Mouse (Mus musculus) adrenal gland, adult 2 months (tissue): Measurements from ENCODE around the gene Otud7b. TPM values are rescaled to one million over a fixed set of nuclear protein-coding genes. Genes with fewer than 3 reads are reported as not detected.
"Not testable (repeated sequence)": the region's sequence is repeated elsewhere in the genome, so short reads cannot be mapped to it uniquely, and the experiment has no call there.

ENCODE experiments used
- DNase-seq: peaks from one replicate; pipeline ENCODE4 v3.0.0; 2021
- polyA plus RNA-seq: library from polyadenylated mRNA; depleted of rRNA; stranded (reverse); fragments of >200 nt; gene quantifications from 2 replicates; pipeline ENCODE4 v1.2.3, GENCODE M21; 2012; rRNA removed
- total RNA-seq, 2 experiments: library from RNA; stranded (reverse); gene quantifications; 2 replicates each; pipeline ENCODE4 v1.2.3; 2021

The Otud7b gene
- total and polyA plus RNA-seq, 3 experiments, result 19.7 to 38.2 (median 25.0) TPM

DNA sequence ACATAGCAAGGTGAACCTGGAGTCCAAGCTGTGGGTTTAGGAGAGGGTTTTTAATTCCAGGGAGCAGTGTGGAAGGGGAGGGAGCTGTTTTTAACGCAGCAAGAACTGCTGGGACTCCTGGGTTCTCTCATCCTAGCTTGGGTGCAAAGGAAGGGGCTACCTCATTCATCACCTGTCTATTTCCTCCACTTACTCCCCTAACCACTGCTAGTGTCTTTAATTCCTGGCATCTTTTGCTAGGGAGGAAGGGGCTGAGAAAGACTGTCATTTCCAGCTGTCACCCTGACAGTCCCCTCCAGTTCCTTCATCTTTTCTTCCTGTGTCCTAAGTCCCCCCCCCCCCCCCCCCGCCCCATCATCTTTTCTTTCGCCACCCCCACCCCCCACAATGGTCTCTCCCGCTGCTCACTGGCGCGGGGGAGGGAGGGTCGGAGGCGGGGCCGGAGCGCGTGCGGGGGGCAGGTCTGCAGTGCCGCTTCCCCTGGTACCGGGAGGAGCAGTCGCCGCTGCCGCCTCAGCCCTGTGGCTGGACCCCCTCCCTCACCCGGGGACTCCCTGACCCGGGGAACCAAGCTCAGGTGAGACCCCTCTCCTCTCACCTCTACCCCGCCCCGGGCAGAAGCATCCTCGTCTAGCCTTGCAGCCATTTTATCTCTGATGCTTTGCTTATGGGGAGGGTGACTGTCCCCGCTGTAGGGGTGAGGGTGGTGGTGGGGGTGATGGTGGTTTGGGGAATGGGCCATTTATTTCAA, 76.6 kb downstream of the Otud7b start, which contains the start of gene Sv2a:
TSS of gene Sv2a (plus strand) at position 425 of the 751 bp plus-strand sequence.
- DNase-seq, result peak; percentile 47

- no peak for DNase-seq
Observed at GRCm38 (mm10) chr3:96181510-96182381, 77.4 kb downstream of the Otud7b start.

DNA sequence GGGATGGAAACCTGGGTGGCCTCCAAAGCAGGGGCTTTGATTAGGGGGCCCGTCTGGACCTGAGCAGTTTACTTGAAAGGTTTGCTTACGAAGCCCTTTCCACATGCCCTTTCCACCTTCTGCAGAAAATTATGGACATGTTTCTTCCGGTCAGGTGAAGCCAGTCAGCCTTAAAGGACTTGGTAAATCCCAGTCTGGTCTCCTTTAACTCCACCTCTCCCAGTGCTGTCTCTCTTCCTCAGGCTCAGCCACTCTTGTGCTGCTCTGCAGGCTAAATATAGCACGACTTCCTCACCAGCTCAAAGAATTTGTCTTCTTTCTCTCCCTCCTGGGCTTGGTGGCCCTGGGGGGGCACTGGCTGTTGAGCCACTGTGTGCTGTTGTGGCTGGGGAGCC, 78.1 kb downstream of the Otud7b start:
- no peak for DNase-seq

DNA sequence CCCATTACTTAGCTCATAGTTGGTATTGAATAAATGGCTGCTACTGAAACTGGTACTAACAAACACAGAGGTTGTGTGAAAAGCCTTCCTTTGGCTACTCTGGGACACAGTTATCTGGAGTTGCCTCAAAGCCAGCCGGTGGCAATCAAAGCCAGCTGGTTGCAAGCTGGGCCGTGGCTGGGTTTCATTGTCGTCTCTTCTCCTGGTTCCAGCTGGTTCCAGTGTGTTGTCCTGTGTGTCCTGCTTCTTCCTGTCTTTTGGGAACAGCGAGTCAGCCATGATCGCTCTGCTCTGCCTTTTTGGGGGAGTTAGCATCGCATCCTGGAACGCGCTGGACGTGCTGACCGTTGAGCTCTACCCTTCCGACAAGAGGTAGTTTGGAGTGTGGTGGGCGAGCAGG, 88.7 kb downstream of the Otud7b start:
- no peak for DNase-seq

- no peak for DNase-seq
Observed at GRCm38 (mm10) chr3:96194966-96195365, 90.6 kb downstream of the Otud7b start.

GRCm38 (mm10) chr3:96195616-96196313, 91.4 kb downstream of the Otud7b start:
- no peak for DNase-seq

DNA sequence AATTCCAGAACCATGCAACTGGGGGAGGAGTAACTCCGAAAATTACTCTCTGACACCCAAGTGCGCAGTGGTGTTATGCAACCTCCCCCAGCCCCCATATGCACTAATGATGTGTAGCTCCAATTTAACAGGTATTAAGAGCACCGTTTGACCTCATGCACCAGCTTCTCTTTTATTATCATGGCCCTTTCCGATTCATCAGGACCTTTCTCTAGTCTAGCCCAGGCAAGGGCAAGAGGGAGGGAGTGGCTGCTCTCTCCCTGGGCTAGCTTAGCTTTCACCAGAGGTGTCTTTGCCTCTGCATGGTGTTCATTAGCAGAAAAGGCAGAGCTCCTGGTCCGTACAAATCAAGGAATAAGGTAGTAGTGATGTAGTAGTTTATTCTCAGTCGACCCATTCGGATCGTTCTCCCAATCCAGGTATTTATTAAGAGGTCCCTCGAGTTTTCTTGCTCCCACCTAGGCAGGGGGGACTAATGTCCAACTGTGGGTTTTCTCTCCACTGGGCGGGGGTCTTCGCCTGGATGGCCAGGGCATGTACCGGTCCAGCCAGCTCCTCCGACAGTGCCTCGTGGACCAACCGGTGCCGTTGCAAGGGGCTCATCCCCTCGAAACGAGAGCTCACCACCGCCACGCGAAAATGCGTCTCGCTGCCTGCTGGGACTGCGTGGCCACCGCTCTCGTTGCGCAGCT, 92.3 kb downstream of the Otud7b start:
- no peak for DNase-seq

DNA sequence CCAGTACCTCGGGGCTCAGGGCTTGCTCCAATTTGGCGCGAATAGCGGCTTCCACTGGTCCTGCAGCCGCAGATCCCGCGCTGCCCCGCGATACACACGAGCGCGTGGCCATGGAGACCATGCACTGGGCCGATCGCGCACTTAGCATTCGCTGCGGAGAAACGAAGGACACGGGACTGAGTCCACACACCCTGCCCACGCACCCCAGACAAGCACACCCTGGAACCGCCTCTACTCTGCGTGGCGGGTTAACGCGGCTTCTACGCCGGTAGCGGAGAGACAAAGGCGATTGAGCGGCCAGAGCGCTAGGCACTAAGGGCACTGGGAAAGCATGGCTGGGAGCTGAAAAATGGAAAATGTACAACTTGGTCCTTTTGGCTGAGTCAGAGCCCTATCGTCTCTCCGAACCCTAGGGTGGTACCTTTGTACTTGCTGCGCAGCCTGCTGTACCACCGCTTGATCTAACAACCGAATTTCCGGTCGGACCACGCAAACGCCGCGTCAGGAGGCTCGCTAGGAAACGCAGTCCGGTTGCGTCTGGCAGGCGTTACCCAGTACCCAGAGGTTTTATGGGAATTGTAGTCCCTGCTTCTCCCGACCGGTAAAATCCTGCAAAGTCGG, 92.9 kb downstream of the Otud7b start:
- DNase-seq, result peak; percentile 93

GRCm38 (mm10) chr3:96198181-96198580, 93.9 kb downstream of the Otud7b start:
- DNase-seq, result peak; percentile 11

- DNase-seq, result not testable (repeated sequence)
Observed at GRCm38 (mm10) chr3:96198601-96199251, 94.4 kb downstream of the Otud7b start.

DNA sequence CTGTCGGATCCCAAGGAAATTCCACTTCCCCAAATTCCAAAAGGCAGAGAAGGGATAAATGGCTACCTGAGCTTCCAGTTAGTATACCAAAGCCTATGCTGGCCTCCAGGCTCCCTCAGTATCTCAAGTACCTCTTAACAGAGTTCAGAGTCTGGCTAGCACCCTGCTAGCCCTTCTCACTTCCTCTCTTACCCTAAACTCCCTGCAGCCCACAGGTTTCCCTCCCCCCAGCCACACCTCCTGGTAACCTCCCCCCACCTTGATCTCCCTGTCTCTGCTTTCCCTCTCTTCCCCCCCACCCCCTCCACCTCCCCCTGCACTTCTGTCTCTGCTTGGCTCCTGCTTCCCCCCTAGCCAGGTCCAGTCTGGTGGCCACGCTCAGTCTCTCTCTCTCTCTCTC, 95.4 kb downstream of the Otud7b start:
- DNase-seq, result no peak

DNA sequence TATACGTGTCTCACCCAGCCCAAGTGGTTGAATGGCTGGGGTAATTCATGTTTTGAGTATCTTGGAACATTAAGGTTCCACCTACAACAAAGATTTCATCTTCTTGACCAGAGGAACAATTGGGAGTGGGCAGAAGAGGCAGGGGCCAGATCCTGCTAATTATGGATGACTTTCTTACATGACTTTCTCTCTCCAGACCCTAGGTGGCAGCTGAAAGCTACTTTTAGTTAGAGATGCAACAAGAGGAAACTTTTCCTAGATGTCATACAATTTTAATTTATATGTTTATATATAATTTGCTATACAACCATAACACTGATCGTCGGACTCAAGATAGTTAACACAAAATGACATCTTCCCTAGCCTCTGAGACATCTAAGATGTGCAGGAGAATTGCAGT, 103.5 kb downstream of the Otud7b start:
- no peak for DNase-seq

DNA sequence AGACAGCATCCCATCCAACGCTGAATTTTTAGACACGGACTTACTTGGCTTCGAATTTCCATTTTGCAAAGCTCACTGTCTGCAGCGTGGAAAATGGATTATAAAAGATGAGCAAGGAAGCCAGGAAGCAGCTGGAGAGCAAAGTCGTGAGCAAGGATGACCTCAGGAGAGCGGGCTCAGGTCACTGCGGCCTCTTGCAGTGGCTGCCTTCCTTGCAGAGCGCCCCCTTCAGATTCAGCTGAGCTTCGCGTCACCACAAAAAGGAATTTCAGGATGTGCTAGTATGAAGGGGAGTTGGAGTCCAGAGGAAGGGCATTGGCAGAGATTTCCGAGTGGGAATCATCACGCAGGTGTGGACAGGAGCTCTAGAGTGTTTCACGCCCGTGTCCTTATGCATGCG, 104.9 kb downstream of the Otud7b start:
- peak; percentile 45 for DNase-seq

Other genes with a start within 250 kb of the Otud7b start
- gene Prpf3, start 248.6 kb upstream of the Otud7b start, total RNA-seq, result 10 to 100 TPM; 30.0 to 35.1 TPM
- 4.6 and 5.6 TPM in 2 replicates for gene Prpf3, start 248.6 kb upstream of the Otud7b start, polyA plus RNA-seq
- gene Mrps21, start 233.0 kb upstream of the Otud7b start, total RNA-seq, result 100 to 1,000 TPM; 309 to 364 TPM
- 12.3 and 13.0 TPM in 2 replicates for gene Mrps21, start 233.0 kb upstream of the Otud7b start, polyA plus RNA-seq
- 1 to 10 TPM; 1.6 to 1.9 TPM for gene Ciart, start 222.3 kb upstream of the Otud7b start, total RNA-seq
- gene Ciart, start 222.3 kb upstream of the Otud7b start, polyA plus RNA-seq, result 2.4 and 4.0 TPM in 2 replicates
- 10 to 100 TPM; 13.0 to 15.2 TPM for gene BC028528, start 212.5 kb upstream of the Otud7b start, total RNA-seq
- gene BC028528, start 212.5 kb upstream of the Otud7b start, polyA plus RNA-seq, result 1.8 TPM in 2 replicates
- 100 to 1,000 TPM in 1 of 2 experiments, 10 to 100 TPM in 1; 76.0 to 135 TPM for gene Aph1a, start 210.6 kb upstream of the Otud7b start, total RNA-seq
- 789 and 930 TPM in 2 replicates for gene Aph1a, start 210.6 kb upstream of the Otud7b start, polyA plus RNA-seq
- gene Car14, start 199.8 kb upstream of the Otud7b start, total RNA-seq, result 1 to 10 TPM; 1.7 to 7.3 TPM
- 1.0 and 1.2 TPM in 2 replicates for gene Car14, start 199.8 kb upstream of the Otud7b start, polyA plus RNA-seq
- 10 to 100 TPM; 81.0 to 98.6 TPM for gene Anp32e, start 175.3 kb upstream of the Otud7b start, total RNA-seq
- gene Anp32e, start 175.3 kb upstream of the Otud7b start, polyA plus RNA-seq, result 5.8 and 7.4 TPM in 2 replicates
- 10 to 100 TPM; 12.9 to 24.7 TPM for gene Plekho1, start 108.5 kb upstream of the Otud7b start, total RNA-seq
- 13.8 and 14.0 TPM in 2 replicates for gene Plekho1, start 108.5 kb upstream of the Otud7b start, polyA plus RNA-seq
- 10 to 100 TPM; 38.3 to 39.4 TPM for gene Vps45, start 46.1 kb upstream of the Otud7b start, total RNA-seq
- gene Vps45, start 46.1 kb upstream of the Otud7b start, polyA plus RNA-seq, result 2.6 and 3.0 TPM in 2 replicates
- 10 to 100 TPM; 27.4 to 34.6 TPM for gene Mtmr11, start 57.5 kb downstream of the Otud7b start, total RNA-seq
- gene Mtmr11, start 57.5 kb downstream of the Otud7b start, polyA plus RNA-seq, result 15.0 and 20.5 TPM in 2 replicates
- gene Sf3b4, start 67.8 kb downstream of the Otud7b start, total RNA-seq, result 10 to 100 TPM; 49.4 to 55.2 TPM
- 169 and 183 TPM in 2 replicates for gene Sf3b4, start 67.8 kb downstream of the Otud7b start, polyA plus RNA-seq
- 10 to 100 TPM in 1 of 2 experiments, 1 to 10 TPM in 1; 5.7 to 14.1 TPM for gene Sv2a, start 76.6 kb downstream of the Otud7b start, total RNA-seq
- 3.3 and 3.6 TPM in 2 replicates for gene Sv2a, start 76.6 kb downstream of the Otud7b start, polyA plus RNA-seq
- gene Bola1, start 115.2 kb downstream of the Otud7b start, total RNA-seq, result 10 to 100 TPM; 29.6 to 38.9 TPM
- 95.5 and 96.5 TPM in 2 replicates for gene Bola1, start 115.2 kb downstream of the Otud7b start, polyA plus RNA-seq
- 1 to 10 TPM; 3.1 to 8.3 TPM for gene Hist2h2ab, start 115.3 kb downstream of the Otud7b start, total RNA-seq
- gene Hist2h2ab, start 115.3 kb downstream of the Otud7b start, polyA plus RNA-seq, result 0.93 and 4.7 TPM in 2 replicates
- 10 to 100 TPM; 41.3 to 58.9 TPM for gene Hist2h2ac, start 116.4 kb downstream of the Otud7b start, total RNA-seq
- 5.1 TPM in 2 replicates for gene Hist2h2ac, start 116.4 kb downstream of the Otud7b start, polyA plus RNA-seq
- gene Hist2h2be, start 116.6 kb downstream of the Otud7b start, total RNA-seq, result 10 to 100 TPM; 15.6 to 23.5 TPM
- 6.1 and 6.4 TPM in 2 replicates for gene Hist2h2be, start 116.6 kb downstream of the Otud7b start, polyA plus RNA-seq
- 10 to 100 TPM; 21.8 to 28.5 TPM for gene Hist2h3c2, start 134.6 kb downstream of the Otud7b start, total RNA-seq
- gene Hist2h3c2, start 134.6 kb downstream of the Otud7b start, polyA plus RNA-seq, result 59.6 and 80.3 TPM in 2 replicates
- gene Hist2h2aa2, start 135.7 kb downstream of the Otud7b start, total RNA-seq, result 100 to 1,000 TPM; 493 to 563 TPM
- 686 and 751 TPM in 2 replicates for gene Hist2h2aa2, start 135.7 kb downstream of the Otud7b start, polyA plus RNA-seq
- 10 to 100 TPM in 1 of 2 experiments, not detected in 1; 21.4 TPM for gene Hist2h2aa1, start 141.0 kb downstream of the Otud7b start, total RNA-seq
- 503 and 643 TPM in 2 replicates for gene Hist2h2aa1, start 141.0 kb downstream of the Otud7b start, polyA plus RNA-seq
- 1 to 10 TPM in 1 of 2 experiments, not detected in 1; 2.0 TPM for gene Hist2h3c1, start 142.2 kb downstream of the Otud7b start, total RNA-seq
- not detected in 2 replicates for gene Hist2h3c1, start 142.2 kb downstream of the Otud7b start, polyA plus RNA-seq
- 10 to 100 TPM; 15.2 to 26.7 TPM for gene Hist2h4, start 158.8 kb downstream of the Otud7b start, total RNA-seq
- gene Hist2h4, start 158.8 kb downstream of the Otud7b start, polyA plus RNA-seq, result 2.7 and 2.8 TPM in 2 replicates
- 10 to 100 TPM; 50.8 to 65.4 TPM for gene Hist2h3b, start 164.1 kb downstream of the Otud7b start, total RNA-seq
- gene Hist2h3b, start 164.1 kb downstream of the Otud7b start, polyA plus RNA-seq, result 30.9 and 38.0 TPM in 2 replicates
- 10 to 100 TPM; 61.7 to 85.5 TPM for gene Hist2h2bb, start 165.2 kb downstream of the Otud7b start, total RNA-seq
- 0.93 TPM in 1 of 2 replicates, not detected in the other for gene Hist2h2bb, start 165.2 kb downstream of the Otud7b start, polyA plus RNA-seq
- 1 to 10 TPM; 1.9 to 2.1 TPM for gene Fcgr1, start 189.4 kb downstream of the Otud7b start, total RNA-seq
- 2.2 and 2.3 TPM in 2 replicates for gene Fcgr1, start 189.4 kb downstream of the Otud7b start, polyA plus RNA-seq